Mouse (Mus musculus): ENCODE data around the gene Cdh13. TPM values are rescaled to one million over a fixed set of nuclear protein-coding genes. Genes with fewer than 3 reads are reported as not detected.
"Not testable (repeated sequence)": the region's sequence is repeated elsewhere in the genome, so short reads cannot be mapped to it uniquely, and the experiment has no call there.

The Cdh13 gene
- total RNA-seq, 2 experiments from 2014 or later: not detected

GRCm38 (mm10) chr8:118754119-118754518 is 470.6 kb downstream of the Cdh13 start:
- no peak for ATAC-seq (ENCODE audit: poor library complexity, severe bottlenecking)

GRCm38 (mm10) chr8:118777507-118777906 is 494.0 kb downstream of the Cdh13 start:
- not testable (repeated sequence) for ATAC-seq (ENCODE audit: poor library complexity, severe bottlenecking)

- no peak for ATAC-seq (ENCODE audit: poor library complexity, severe bottlenecking)
These were observed 494.8 kb downstream of the Cdh13 start for GRCm38 (mm10) chr8:118778374-118778773.

GRCm38 (mm10) chr8:118785646-118786045 is 502.1 kb downstream of the Cdh13 start:
- ATAC-seq (ENCODE audit: poor library complexity, severe bottlenecking): no peak

- ATAC-seq (ENCODE audit: poor library complexity, severe bottlenecking): no peak
These were observed 506.1 kb downstream of the Cdh13 start for GRCm38 (mm10) chr8:118789649-118790048.

- ATAC-seq (ENCODE audit: poor library complexity, severe bottlenecking): no peak
These were observed 511.4 kb downstream of the Cdh13 start for GRCm38 (mm10) chr8:118794886-118795285.

GRCm38 (mm10) chr8:118796491-118796890 is 513.0 kb downstream of the Cdh13 start:
- ATAC-seq (ENCODE audit: poor library complexity, severe bottlenecking): no peak

- no peak for ATAC-seq (ENCODE audit: poor library complexity, severe bottlenecking)
These were observed 513.6 kb downstream of the Cdh13 start for GRCm38 (mm10) chr8:118797127-118797526.

- ATAC-seq (ENCODE audit: poor library complexity, severe bottlenecking): no peak
These were observed 519.6 kb downstream of the Cdh13 start for GRCm38 (mm10) chr8:118803168-118803567.

GRCm38 (mm10) chr8:118809660-118810059 is 526.1 kb downstream of the Cdh13 start:
- no peak for ATAC-seq (ENCODE audit: poor library complexity, severe bottlenecking)

GRCm38 (mm10) chr8:118815055-118815454 is 531.5 kb downstream of the Cdh13 start:
- no peak for ATAC-seq (ENCODE audit: poor library complexity, severe bottlenecking)

- ATAC-seq (ENCODE audit: poor library complexity, severe bottlenecking): no peak
These were observed 543.2 kb downstream of the Cdh13 start for GRCm38 (mm10) chr8:118826761-118827160.

GRCm38 (mm10) chr8:118827726-118828125 is 544.2 kb downstream of the Cdh13 start:
- ATAC-seq (ENCODE audit: poor library complexity, severe bottlenecking): no peak

GRCm38 (mm10) chr8:118830291-118830690 is 546.8 kb downstream of the Cdh13 start:
- no peak for ATAC-seq (ENCODE audit: poor library complexity, severe bottlenecking)

GRCm38 (mm10) chr8:118831026-118831425 is 547.5 kb downstream of the Cdh13 start:
- ATAC-seq (ENCODE audit: poor library complexity, severe bottlenecking): no peak

GRCm38 (mm10) chr8:118838801-118839200 is 555.3 kb downstream of the Cdh13 start:
- ATAC-seq (ENCODE audit: poor library complexity, severe bottlenecking): no peak

- no peak for ATAC-seq (ENCODE audit: poor library complexity, severe bottlenecking)
These were observed 562.2 kb downstream of the Cdh13 start for GRCm38 (mm10) chr8:118845690-118846089.

GRCm38 (mm10) chr8:118848021-118848420 is 564.5 kb downstream of the Cdh13 start:
- no peak for ATAC-seq (ENCODE audit: poor library complexity, severe bottlenecking)

GRCm38 (mm10) chr8:118849515-118849914 is 566.0 kb downstream of the Cdh13 start:
- ATAC-seq (ENCODE audit: poor library complexity, severe bottlenecking): no peak

- ATAC-seq (ENCODE audit: poor library complexity, severe bottlenecking): no peak
These were observed 566.8 kb downstream of the Cdh13 start for GRCm38 (mm10) chr8:118850381-118850780.

GRCm38 (mm10) chr8:118851361-118851760 is 567.8 kb downstream of the Cdh13 start:
- ATAC-seq (ENCODE audit: poor library complexity, severe bottlenecking): no peak

GRCm38 (mm10) chr8:118852861-118853260 is 569.3 kb downstream of the Cdh13 start:
- no peak for ATAC-seq (ENCODE audit: poor library complexity, severe bottlenecking)

GRCm38 (mm10) chr8:118854656-118855055 is 571.1 kb downstream of the Cdh13 start:
- ATAC-seq (ENCODE audit: poor library complexity, severe bottlenecking): no peak

GRCm38 (mm10) chr8:118866332-118866731 is 582.8 kb downstream of the Cdh13 start:
- ATAC-seq (ENCODE audit: poor library complexity, severe bottlenecking): no peak
